Mouse (Mus musculus) lung, adult 18-20 months (tissue): ENCODE measurements around the gene Zic1.

Experiments
- DNase-seq, 2 experiments: peaks; one replicate each; pipeline ENCODE4 v3.0.0; 2022; ENCODE audit warnings: mixed read lengths in 2 of 2

Gene Zic1

DNA sequence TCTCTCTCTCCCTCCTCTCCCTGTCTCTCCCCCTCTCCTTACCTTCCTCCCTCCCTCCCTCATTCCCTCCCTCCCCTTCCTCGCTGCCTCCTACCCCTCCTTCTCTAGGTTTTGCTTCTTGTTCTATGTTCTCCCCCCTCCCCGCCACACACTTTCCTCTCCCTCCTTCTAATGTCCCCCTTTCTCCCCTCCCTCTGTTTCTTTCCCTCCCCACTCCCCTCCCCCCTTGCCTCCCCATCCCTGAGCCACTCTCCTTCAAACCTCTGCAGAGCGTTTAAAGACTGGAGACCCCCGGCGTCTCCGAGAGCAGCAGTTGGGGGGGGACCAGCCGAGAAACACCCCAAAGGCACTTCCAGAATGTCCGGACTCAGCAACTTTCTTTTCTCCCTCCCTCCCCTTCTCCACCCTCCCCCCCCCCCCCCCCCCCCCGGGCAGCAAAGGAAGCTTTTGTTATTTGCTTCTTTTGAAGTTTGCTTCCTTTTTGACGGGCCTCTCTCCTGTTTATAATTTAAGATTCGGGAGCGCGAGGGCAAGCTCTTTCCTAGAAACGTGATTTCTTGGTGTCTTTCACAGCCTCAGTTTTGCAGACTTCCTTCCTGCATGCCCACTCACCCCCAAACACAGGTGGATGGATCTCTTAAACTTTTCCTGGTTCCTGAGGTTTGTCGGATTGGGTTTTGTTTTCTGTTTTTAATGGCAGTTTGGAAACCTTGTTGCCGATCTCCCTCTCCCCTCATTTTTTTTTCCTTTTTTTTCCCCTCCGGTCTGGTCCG lies 802 bp upstream of the Zic1 start:
- DNase-seq: no peak

- no peak for DNase-seq
Observed at GRCm38 (mm10) chr9:91364971-91365501, 574 bp downstream of the Zic1 start.

- no peak for DNase-seq
Observed at GRCm38 (mm10) chr9:91364127-91364970, 1.3 kb downstream of the Zic1 start.

- DNase-seq: no peak
Observed at GRCm38 (mm10) chr9:91363814-91364126, 1.8 kb downstream of the Zic1 start.

- DNase-seq: no peak
Observed at GRCm38 (mm10) chr9:91363011-91363730, 2.4 kb downstream of the Zic1 start.

DNA sequence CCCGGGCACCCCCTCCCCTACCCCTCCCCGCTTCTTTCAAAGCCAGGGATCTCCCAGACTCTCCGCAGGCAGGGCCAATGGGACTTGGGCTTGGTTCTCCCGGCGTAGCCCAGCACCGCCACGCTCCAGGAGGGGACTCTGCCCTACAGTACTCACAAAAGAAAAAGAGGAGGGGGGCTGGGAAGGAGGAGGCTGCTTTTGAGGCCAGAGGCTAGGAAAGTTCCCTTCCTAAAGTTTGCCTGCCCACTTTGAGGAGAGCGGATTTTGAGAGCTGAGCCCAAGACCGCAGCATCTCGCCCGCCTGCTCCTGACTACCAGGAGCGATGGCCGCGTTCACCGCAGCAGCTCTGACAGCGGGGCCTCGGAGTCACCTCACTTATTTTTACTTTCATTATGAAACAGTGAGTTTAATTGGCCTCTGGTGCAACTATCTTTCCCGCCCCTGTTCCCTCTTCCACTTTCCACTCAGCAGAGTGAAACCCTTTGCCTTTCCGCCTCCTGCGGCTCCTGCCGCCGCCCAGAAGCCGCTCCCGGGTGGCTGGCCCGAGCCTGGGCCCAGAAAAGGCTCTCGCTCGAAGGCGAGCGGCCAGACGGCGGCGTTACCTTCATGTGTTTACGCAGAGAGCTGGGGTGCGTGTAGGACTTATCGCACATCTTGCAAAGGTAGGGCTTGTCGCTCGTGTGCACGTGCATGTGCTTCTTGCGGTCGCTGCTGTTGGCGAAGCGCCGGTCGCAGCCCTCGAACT lies 3.6 kb downstream of the Zic1 start, which contains the start of gene Zic4:
Gene Zic4, plus strand, starts transcription at position 558 of the 746 bp plus-strand sequence.
- DNase-seq: no peak

GRCm38 (mm10) chr9:91361033-91361855 lies 4.4 kb downstream of the Zic1 start:
- DNase-seq: no peak

DNA sequence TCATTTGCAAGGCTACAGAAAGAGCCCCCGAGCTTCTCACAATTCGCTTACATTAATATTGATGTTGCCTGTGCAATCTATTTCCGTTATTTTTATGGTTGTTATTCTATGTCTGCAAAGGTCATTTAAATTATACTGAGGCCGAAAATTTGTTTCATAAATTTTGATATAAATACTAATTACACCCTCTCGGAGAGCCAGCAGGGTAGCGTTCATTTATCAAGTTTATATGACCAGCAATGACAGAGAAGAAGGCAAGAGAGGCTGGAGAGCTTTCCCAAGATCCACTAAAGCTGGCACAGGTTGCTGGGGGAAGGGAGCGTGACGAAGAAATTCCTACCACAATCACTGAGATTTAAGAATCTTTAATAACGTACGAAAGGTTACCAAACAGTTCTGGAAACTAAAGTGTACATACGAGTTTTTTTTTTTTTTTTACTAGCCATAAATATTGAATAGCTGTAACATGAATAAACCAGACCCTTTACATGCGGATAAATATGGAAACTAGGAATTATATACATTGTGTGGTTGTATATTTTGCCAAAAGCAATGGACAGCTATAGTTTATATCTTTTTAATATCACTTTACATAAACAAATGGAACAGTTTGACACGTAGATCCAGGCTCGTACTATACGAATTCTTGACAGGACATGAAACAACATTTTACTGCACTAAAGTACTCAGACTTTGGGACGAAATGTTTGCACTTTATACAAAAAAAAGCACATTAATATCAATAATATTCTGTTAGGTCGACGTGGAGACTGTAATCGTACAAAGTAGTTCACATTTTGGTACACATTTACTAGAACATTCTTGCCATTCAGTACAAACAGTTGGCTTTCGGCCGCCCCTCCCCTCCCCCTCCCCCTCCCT lies 5.2 kb downstream of the Zic1 start:
- DNase-seq: no peak

GRCm38 (mm10) chr9:91358851-91359687 lies 6.5 kb downstream of the Zic1 start:
- DNase-seq: no peak

GRCm38 (mm10) chr9:91357321-91357720 lies 8.3 kb downstream of the Zic1 start:
- no peak for DNase-seq

DNA sequence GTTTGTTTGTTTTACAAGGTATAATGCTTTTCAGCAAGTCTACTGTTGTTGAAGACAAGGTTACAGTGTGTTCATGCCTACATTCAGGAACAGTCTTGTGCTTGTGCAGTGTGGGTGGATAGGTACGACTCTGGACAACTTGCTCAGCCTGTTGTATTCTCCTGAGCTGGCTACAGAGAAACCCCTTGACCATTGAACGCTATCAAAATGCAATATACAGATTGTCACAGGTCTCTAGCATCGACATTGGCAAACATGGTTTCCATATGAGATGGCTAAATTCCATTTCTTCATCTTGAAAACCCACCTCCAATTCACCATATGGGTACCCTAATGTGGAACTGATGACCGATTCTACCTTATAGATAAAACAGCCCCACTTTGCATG lies 9.3 kb downstream of the Zic1 start:
- DNase-seq: no peak

DNA sequence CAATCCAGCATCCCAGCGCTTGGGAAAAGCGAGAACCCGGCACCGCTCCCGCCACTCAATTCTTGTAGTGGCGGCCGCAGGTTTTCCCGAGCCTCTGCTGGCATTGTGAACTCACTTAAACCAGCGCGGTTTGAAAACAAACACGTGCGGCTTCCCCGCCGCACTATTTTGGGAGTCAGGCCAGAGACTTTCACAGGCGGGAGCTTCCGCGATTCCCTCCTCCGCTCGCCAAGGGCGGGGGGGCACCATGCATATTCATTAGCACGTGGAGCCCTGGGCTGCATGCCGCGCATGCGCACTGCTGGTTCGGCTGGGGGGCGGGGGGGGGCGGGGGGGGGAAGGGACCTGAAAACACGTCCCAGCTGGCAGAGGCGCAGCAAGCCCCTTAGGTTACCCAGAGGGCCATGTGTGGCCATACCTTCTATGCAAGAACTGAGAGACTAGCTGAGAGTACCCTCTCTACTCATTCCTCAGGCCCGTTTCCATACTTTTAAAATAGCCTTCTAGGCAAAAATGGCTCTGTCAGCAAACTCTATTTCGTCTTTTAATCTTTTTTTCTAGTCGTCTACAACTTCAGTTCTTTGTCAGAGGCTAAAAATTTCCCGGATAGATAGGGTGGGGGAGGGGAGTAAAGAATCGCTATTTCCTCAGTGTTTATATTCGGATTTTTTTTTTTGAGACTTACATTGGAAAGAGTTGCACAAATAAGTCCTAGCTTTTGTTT lies 9.8 kb downstream of the Zic1 start:
- DNase-seq: no peak

DNA sequence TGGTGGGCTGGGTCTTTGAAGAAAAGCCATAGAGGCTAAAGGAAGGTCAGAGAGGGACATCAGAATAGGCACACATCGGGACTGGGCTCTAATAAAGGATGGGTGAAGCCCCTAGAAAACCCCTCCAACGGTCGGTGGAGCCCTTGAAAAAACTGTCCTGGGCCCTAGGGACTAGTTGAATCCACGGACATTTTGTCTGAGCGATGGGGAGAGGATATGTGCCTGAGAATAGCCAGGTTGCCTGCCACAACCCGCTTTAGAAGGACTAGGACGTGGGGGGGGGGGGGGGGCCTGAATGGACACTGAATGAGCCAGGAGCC lies 10.4 kb downstream of the Zic1 start:
- DNase-seq: no peak

DNA sequence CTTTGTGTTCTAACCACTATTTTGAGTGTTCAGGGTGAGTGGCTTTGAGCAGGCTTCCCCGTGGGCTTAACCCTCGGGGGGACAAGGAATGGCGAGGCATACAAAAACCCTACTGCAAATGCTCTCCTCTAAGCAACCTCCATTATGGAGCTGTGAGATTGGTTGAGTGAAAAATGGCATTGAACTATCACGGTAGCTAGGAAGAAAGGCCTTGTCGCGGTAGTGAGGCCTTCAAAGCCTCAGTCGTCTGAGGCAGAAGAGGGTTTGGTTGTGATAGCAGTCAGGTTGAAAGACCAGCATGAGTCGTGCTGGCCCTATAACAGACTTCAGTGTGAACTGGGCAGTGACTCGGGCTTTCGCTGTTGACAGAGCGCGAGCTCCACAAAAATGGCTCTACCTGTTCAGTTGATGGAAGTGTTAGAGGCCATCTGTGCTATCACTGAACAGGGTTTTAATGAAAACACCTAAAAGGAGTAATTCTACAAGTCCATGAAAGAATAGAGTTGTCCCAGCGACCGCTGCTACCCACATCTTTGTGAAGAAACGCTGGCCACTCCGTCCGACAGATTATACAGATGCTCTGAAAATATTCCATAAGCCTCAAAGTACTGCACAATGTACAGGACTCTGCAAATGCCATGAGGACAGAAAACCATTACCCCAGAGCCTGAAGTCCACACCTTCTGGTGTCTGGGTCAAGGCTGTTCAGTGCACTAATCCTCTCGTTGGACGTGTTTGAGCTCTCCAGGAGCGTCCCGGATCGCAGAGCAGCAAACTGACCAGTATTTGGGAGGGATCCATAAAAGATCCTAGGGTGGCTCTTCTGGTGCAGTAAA lies 11.0 kb downstream of the Zic1 start:
- DNase-seq: no peak

GRCm38 (mm10) chr9:91353551-91354433 lies 11.8 kb downstream of the Zic1 start:
- DNase-seq: no peak

- no peak for DNase-seq
Observed at GRCm38 (mm10) chr9:91352786-91353185, 12.8 kb downstream of the Zic1 start.

- DNase-seq: no peak
Observed at GRCm38 (mm10) chr9:91351961-91352411, 13.6 kb downstream of the Zic1 start.
